Mouse (Mus musculus) CD8-positive naive resting alpha-beta T cell, adult 2 months (primary cell): ENCODE measurements around the gene Ttll2.
A peak's percentile ranks its signal among the peaks of the same experiment; 100 is the strongest.
"Not testable (repeated sequence)": the region's sequence is repeated elsewhere in the genome, so short reads cannot be mapped to it uniquely, and the experiment has no call there.

Experiments
- DNase-seq, 2 experiments: peaks; one replicate each; pipeline ENCODE4 v3.0.0; 2022; ENCODE audit warnings: low read depth in 2 of 2, low spot score in 2 of 2

Gene Ttll2

GRCm38 (mm10) chr17:7365615-7366014, 13.1 kb upstream of the Ttll2 start:
- DNase-seq, result not testable (repeated sequence)

GRCm38 (mm10) chr17:7360749-7361465, 8.4 kb upstream of the Ttll2 start:
- not testable (repeated sequence) for DNase-seq

GRCm38 (mm10) chr17:7359806-7360205, 7.3 kb upstream of the Ttll2 start:
- DNase-seq, result not testable (repeated sequence)

- not testable (repeated sequence) for DNase-seq
Measured at GRCm38 (mm10) chr17:7348765-7349164, 3.7 kb downstream of the Ttll2 start.

GRCm38 (mm10) chr17:7337381-7337780, 15.1 kb downstream of the Ttll2 start:
- not testable (repeated sequence) for DNase-seq

- DNase-seq, result not testable (repeated sequence)
Measured at GRCm38 (mm10) chr17:7332745-7333144, 19.8 kb downstream of the Ttll2 start.

GRCm38 (mm10) chr17:7326415-7326814, 26.1 kb downstream of the Ttll2 start:
- not testable (repeated sequence) for DNase-seq

- DNase-seq, result not testable (repeated sequence)
Measured at GRCm38 (mm10) chr17:7324346-7324745, 28.1 kb downstream of the Ttll2 start, which contains the start of gene Tcp10a. TSS of gene Tcp10a (plus strand) at chr17:7324646.

- not testable (repeated sequence) for DNase-seq
Measured at GRCm38 (mm10) chr17:7319789-7320188, 32.7 kb downstream of the Ttll2 start.

- DNase-seq, result not testable (repeated sequence)
Measured at GRCm38 (mm10) chr17:7315693-7316382, 36.7 kb downstream of the Ttll2 start.

GRCm38 (mm10) chr17:7306278-7307196, 46.0 kb downstream of the Ttll2 start:
- peak in 1 of 2 experiments; percentile 19 for DNase-seq
